Mouse (Mus musculus): Measurements from ENCODE around the gene Mecom. TPM values are rescaled to one million over a fixed set of nuclear protein-coding genes. Genes with fewer than 3 reads are reported as not detected.
"Not testable (repeated sequence)": the region's sequence is repeated elsewhere in the genome, so short reads cannot be mapped to it uniquely, and the experiment has no call there.

Gene Mecom
- polyA plus RNA-seq, 1 experiment from 2014 or later, result 37.4 TPM

GRCm38 (mm10) chr3:30428877-30429276 is 118.9 kb downstream of the Mecom start:
- no peaks in the 10 kb centered on the region for H3K4me1 ChIP-seq
- H3K27ac ChIP-seq, result no peak overlapping the region
- H3K36me3 ChIP-seq, result no peaks in the 10 kb centered on the region
- WGBS, result 84% methylated on average over 5 of the region's 5 CpGs
- no peaks in the 10 kb centered on the region for H3K27me3 ChIP-seq
- H3K9ac ChIP-seq, result no peak overlapping the region
- no peaks in the 10 kb centered on the region; the same call in 1 of the 2 replicates for H3K9me3 ChIP-seq
- H3K4me3 ChIP-seq, result no peak overlapping the region
- no peak overlapping the region for H3K4me2 ChIP-seq (replicated peaks)
- no peak for ATAC-seq (ENCODE audit: insufficient number of reproducible peaks, insufficient read depth, low FRiP score, low TSS enrichment)

DNA sequence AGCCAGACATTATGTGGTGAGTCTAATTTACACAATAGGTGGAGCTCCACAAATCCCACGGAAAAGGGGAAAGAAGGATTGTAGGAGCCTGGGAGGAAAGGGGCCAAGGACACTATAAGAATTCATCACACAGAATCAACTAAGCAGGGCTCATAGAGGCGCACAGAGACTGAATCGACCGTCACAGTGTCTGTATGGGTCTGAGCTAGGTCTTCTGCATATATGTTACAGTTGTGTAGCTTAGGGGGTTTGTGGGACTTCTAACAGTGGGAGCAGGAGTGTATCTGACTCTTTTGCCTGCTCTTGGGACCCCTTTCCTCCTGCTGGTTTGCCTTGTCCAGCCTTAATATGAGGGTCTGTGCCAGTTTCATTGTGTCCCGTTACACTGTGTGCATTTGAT is 123.8 kb downstream of the Mecom start:
- no peak for ATAC-seq (ENCODE audit: insufficient number of reproducible peaks, insufficient read depth, low FRiP score, low TSS enrichment)
- Histone ChIP-seq H3K4me2 (replicated peaks) (no peak overlapping the region), H3K27ac (no peak overlapping the region), H3K36me3 (no peaks in the 10 kb centered on the region), H3K9ac (no peak overlapping the region), H3K9me3 (no peaks in the 10 kb centered on the region; the same call in 1 of the 2 replicates), H3K27me3 (no peaks in the 10 kb centered on the region), H3K4me1 (peaks cover 8% of the 10 kb centered on the region), H3K4me3 (no peak overlapping the region)
- 86% methylated on average over 5 of the region's 5 CpGs for WGBS

DNA sequence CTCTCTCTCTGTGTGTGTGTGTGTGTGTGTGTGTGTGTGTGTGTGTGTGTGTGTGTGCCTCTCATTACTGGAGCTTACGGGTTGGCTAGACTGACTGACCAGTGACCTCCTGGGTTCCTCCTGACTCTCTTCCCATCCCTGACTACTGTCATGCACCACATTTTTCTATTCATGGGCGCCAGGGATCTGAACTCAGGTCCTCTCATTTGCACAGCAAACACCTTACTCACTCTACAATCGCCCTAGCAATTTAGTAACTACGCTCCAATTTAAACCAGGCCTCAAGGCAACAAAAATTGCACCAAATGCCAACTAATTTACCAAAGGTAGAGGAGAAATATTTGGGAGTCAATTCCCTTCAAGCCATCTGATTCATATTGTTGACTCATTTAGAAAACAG is 125.9 kb downstream of the Mecom start:
- not testable (repeated sequence) for H3K9me3 ChIP-seq; H3K27ac ChIP-seq; H3K9ac ChIP-seq; H3K4me2 ChIP-seq (replicated peaks); ATAC-seq (ENCODE audit: insufficient number of reproducible peaks, insufficient read depth, low FRiP score, low TSS enrichment); H3K36me3 ChIP-seq; H3K4me3 ChIP-seq; H3K27me3 ChIP-seq
- H3K4me1 ChIP-seq, result peaks cover 15% of the 10 kb centered on the region
- 91% methylated on average over 4 of the region's 4 CpGs for WGBS

DNA sequence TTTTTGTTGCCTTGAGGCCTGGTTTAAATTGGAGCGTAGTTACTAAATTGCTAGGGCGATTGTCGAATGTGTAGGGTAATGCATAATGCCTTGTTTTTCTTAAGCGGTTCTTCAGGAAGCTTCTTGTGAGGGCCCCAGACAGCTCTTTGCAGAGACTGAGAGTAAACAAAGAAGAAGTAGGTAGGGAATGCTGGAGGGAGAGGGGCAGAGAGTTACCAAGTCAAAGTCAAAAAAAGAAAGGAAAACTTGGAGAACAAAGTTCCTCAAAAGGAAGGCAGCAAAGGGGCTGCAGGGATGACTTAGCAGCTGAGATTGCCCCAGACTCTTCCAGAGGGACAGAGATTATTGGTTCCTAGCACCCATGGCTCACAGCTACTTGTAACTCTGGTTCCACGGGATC is 126.9 kb downstream of the Mecom start:
- no peak overlapping the region for H3K4me2 ChIP-seq (replicated peaks)
- H3K9me3 ChIP-seq, result no peaks in the 10 kb centered on the region; the same call in 1 of the 2 replicates
- no peak overlapping the region for H3K9ac ChIP-seq
- H3K27me3 ChIP-seq, result no peaks in the 10 kb centered on the region
- no peak overlapping the region for H3K4me3 ChIP-seq
- H3K27ac ChIP-seq, result peak overlapping the region; percentile 64
- peaks cover 15% of the 10 kb centered on the region for H3K4me1 ChIP-seq
- H3K36me3 ChIP-seq, result no peaks in the 10 kb centered on the region
- 28% methylated on average over 5 of the region's 5 CpGs for WGBS
- no peak for ATAC-seq (ENCODE audit: insufficient number of reproducible peaks, insufficient read depth, low FRiP score, low TSS enrichment)

- Histone ChIP-seq H3K36me3 (no peaks in the 10 kb centered on the region), H3K4me2 (replicated peaks) (no peak overlapping the region), H3K27ac (no peak overlapping the region), H3K9me3 (no peaks in the 10 kb centered on the region), H3K27me3 (no peaks in the 10 kb centered on the region), H3K4me3 (no peak overlapping the region), H3K4me1 (peaks cover 16% of the 10 kb centered on the region; the same call in 1 of the 2 replicates), H3K9ac (no peak overlapping the region)
- 88% methylated on average over 6 of the region's 6 CpGs for WGBS
- ATAC-seq (ENCODE audit: insufficient number of reproducible peaks, insufficient read depth, low FRiP score, low TSS enrichment), result no peak
Measured at GRCm38 (mm10) chr3:30414173-30414572, 133.6 kb downstream of the Mecom start.

- peaks cover 9% of the 10 kb centered on the region; the same call in 1 of the 2 replicates for H3K4me1 ChIP-seq
- H3K4me3 ChIP-seq, result no peak overlapping the region
- no peak overlapping the region for H3K9ac ChIP-seq
- H3K27ac ChIP-seq, result no peak overlapping the region
- WGBS, result 61% methylated on average over 4 of the region's 4 CpGs
- H3K9me3 ChIP-seq, result no peaks in the 10 kb centered on the region
- H3K27me3 ChIP-seq, result no peaks in the 10 kb centered on the region
- no peak overlapping the region for H3K4me2 ChIP-seq (replicated peaks)
- H3K36me3 ChIP-seq, result no peaks in the 10 kb centered on the region
- no peak for ATAC-seq (ENCODE audit: insufficient number of reproducible peaks, insufficient read depth, low FRiP score, low TSS enrichment)
Measured at GRCm38 (mm10) chr3:30410778-30411177, 137.0 kb downstream of the Mecom start.

- H3K27me3 ChIP-seq, result no peaks in the 10 kb centered on the region
- no peak overlapping the region for H3K4me2 ChIP-seq (replicated peaks)
- no peak overlapping the region for H3K27ac ChIP-seq
- H3K4me1 ChIP-seq, result no peaks in the 10 kb centered on the region
- H3K36me3 ChIP-seq, result no peaks in the 10 kb centered on the region
- no peak overlapping the region for H3K9ac ChIP-seq
- H3K4me3 ChIP-seq, result no peak overlapping the region
- ATAC-seq (ENCODE audit: insufficient number of reproducible peaks, insufficient read depth, low FRiP score, low TSS enrichment), result no peak
- WGBS, result 82% methylated on average over 4 of the region's 4 CpGs
- no peaks in the 10 kb centered on the region for H3K9me3 ChIP-seq
Measured at GRCm38 (mm10) chr3:30404821-30405220, 143.0 kb downstream of the Mecom start.

DNA sequence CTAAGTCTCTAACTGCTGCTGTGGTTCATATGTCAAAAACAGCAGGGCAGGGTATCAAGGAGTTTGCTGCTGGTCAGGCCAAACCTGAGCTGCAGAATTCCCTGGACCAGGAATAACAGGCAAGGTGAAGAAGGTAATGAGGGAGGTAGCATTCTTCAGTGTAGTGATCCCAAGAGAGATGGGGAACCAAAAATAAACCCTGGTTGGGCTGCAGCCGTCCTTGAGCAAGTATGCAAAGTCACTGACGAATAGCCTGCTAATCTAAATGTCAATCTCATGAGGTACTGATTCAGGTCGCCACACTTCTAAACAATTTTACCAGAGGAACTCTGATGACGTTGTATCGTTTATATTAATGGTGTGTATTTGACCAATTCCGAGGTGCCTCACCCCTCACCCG is 148.9 kb downstream of the Mecom start:
- Histone ChIP-seq H3K4me1 (0 out of 2 replicates have a peak, but pooled peaks cover 2% of the 10 kb centered on the region), H3K4me3 (no peak overlapping the region), H3K9me3 (no peaks in the 10 kb centered on the region), H3K27me3 (no peaks in the 10 kb centered on the region), H3K36me3 (no peaks in the 10 kb centered on the region), H3K9ac (no peak overlapping the region), H3K4me2 (replicated peaks) (no peak overlapping the region), H3K27ac (no peak overlapping the region)
- ATAC-seq (ENCODE audit: insufficient number of reproducible peaks, insufficient read depth, low FRiP score, low TSS enrichment), result no peak
- WGBS, result 72% methylated on average over 7 of the region's 7 CpGs

- Histone ChIP-seq H3K27ac (no peak overlapping the region), H3K4me2 (replicated peaks) (no peak overlapping the region), H3K9me3 (no peaks in the 10 kb centered on the region), H3K36me3 (no peaks in the 10 kb centered on the region), H3K27me3 (no peaks in the 10 kb centered on the region), H3K4me1 (peaks cover 20% of the 10 kb centered on the region), H3K4me3 (no peak overlapping the region), H3K9ac (no peak overlapping the region)
- no peak for ATAC-seq (ENCODE audit: insufficient number of reproducible peaks, insufficient read depth, low FRiP score, low TSS enrichment)
- 83% methylated on average over 4 of the region's 4 CpGs for WGBS
Measured at GRCm38 (mm10) chr3:30394911-30395310, 152.9 kb downstream of the Mecom start.

- H3K27me3 ChIP-seq, result no peaks in the 10 kb centered on the region; the same call in 1 of the 2 replicates
- H3K9ac ChIP-seq, result no peak overlapping the region
- no peak overlapping the region for H3K4me2 ChIP-seq (replicated peaks)
- no peaks in the 10 kb centered on the region for H3K9me3 ChIP-seq
- no peaks in the 10 kb centered on the region for H3K36me3 ChIP-seq
- H3K4me1 ChIP-seq, result peaks cover 18% of the 10 kb centered on the region
- 0 out of 2 replicates have a peak overlapping the region, but pooled peaks have one; percentile 33 for H3K27ac ChIP-seq
- WGBS, result 50% methylated on average over 4 of the region's 4 CpGs
- no peak overlapping the region for H3K4me3 ChIP-seq
- no peak for ATAC-seq (ENCODE audit: insufficient number of reproducible peaks, insufficient read depth, low FRiP score, low TSS enrichment)
Measured at GRCm38 (mm10) chr3:30392662-30393061, 155.1 kb downstream of the Mecom start.

DNA sequence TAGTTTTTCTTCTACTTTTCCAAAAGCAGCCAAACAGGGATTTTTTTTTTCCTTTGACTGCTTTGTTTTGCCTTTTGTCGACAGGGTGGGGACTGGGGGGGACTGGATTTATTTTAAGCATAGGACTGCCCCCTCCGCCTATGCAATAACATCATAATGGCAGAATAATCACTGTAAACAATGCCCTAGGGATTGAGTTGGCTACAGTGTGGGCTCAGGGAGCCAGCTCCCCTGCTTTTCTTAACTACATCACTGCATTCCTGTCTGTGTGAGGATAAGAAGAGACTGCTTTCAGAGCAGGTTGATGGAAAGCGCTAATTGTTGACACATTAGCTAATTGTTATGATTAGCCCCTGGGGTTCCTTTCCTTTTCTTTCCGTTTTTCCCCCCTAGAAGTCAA is 155.6 kb downstream of the Mecom start:
- 0 out of 2 replicates have a peak overlapping the region, but pooled peaks have one; percentile 33 for H3K27ac ChIP-seq
- H3K9me3 ChIP-seq, result no peaks in the 10 kb centered on the region
- H3K4me3 ChIP-seq, result no peak overlapping the region
- H3K27me3 ChIP-seq, result no peaks in the 10 kb centered on the region; the same call in 1 of the 2 replicates
- no peaks in the 10 kb centered on the region for H3K36me3 ChIP-seq
- H3K9ac ChIP-seq, result no peak overlapping the region
- ATAC-seq (ENCODE audit: insufficient number of reproducible peaks, insufficient read depth, low FRiP score, low TSS enrichment), result no peak
- 16% methylated on average over 4 of the region's 4 CpGs for WGBS
- H3K4me2 ChIP-seq (replicated peaks), result no peak overlapping the region
- peaks cover 18% of the 10 kb centered on the region for H3K4me1 ChIP-seq

GRCm38 (mm10) chr3:30390346-30390745 is 157.5 kb downstream of the Mecom start:
- ATAC-seq (ENCODE audit: insufficient number of reproducible peaks, insufficient read depth, low FRiP score, low TSS enrichment), result no peak
- Histone ChIP-seq H3K4me1 (peaks cover 18% of the 10 kb centered on the region), H3K9me3 (no peaks in the 10 kb centered on the region), H3K27ac (no peak overlapping the region), H3K36me3 (no peaks in the 10 kb centered on the region), H3K4me2 (replicated peaks) (no peak overlapping the region), H3K4me3 (no peak overlapping the region), H3K27me3 (no peaks in the 10 kb centered on the region; the same call in 1 of the 2 replicates), H3K9ac (no peak overlapping the region)
- 88% methylated on average over 5 of the region's 5 CpGs for WGBS

DNA sequence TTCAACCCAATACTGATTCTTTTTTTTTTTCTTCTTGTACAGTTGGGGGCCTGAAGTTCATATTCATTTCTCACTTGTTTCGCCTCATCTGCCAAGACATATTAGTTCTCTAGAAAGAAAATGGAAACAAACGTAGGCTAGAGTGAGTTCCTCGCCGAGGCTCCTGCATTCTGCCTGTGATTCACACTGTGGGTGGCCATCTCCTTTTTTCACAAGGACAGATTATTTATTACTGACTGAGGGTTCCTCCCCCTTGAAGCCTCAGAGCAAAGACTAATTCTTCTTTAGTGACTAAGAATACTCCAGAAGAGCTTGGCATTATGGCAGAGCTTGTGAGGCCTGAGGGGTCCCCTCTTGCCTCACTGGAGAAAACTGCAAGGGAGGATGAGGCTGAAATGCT is 167.5 kb downstream of the Mecom start:
- Histone ChIP-seq H3K4me3 (no peak overlapping the region), H3K9me3 (no peaks in the 10 kb centered on the region), H3K36me3 (no peaks in the 10 kb centered on the region), H3K4me2 (replicated peaks) (no peak overlapping the region), H3K27ac (no peak overlapping the region), H3K4me1 (peaks cover 7% of the 10 kb centered on the region; the same call in 1 of the 2 replicates), H3K27me3 (no peaks in the 10 kb centered on the region), H3K9ac (no peak overlapping the region)
- WGBS, result 46% methylated on average over 4 of the region's 4 CpGs
- ATAC-seq (ENCODE audit: insufficient number of reproducible peaks, insufficient read depth, low FRiP score, low TSS enrichment), result no peak

Measured in embryonic facial prominence, embryonic 12.5 days (tissue).